Mouse (Mus musculus): ENCODE results near the gene Gm42906.

Gene Gm42906

DNA sequence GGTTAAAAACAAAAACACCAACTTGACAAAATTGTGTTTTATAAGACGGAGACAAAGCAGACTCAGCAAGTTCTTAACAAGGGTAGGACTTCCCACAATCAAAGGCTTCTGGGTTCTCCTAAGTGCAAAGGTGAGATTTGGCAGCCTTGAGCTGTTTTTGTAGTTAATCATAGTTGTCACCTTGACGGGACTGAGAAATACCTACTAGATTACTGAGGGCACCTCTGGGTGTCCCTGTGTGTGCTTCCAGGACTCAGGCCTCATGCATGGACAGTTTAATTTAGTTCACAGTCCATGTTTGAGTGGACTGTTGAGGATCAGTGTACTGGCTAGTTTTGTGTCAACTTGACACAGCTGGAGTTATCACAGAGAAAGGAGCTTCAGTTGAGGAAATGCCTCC, 403.5 kb downstream of the Gm42906 start:
- DNase-seq (ENCODE audit: low spot score in 2 of 2): no peak

DNA sequence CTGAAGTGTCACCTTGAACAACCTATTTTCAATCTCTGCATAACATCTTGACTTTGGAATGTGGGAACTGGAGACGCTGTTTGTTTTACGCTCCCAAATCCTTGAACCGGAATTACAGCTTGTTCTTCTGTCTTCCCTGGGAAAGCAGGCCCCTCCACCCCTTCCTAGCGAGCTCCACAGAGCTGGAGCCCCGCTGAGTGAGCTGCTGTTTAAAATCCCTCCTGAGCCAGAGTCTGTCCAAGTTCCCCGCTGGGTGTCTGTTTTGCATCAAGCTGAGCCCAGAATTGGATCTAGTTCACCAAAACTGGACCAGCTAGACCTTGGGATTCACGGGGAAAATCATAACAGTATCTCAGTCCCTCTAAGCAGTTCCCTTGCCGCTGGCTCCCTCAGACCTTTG, 404.5 kb downstream of the Gm42906 start:
- DNase-seq (ENCODE audit: low spot score in 2 of 2): no peak

DNA sequence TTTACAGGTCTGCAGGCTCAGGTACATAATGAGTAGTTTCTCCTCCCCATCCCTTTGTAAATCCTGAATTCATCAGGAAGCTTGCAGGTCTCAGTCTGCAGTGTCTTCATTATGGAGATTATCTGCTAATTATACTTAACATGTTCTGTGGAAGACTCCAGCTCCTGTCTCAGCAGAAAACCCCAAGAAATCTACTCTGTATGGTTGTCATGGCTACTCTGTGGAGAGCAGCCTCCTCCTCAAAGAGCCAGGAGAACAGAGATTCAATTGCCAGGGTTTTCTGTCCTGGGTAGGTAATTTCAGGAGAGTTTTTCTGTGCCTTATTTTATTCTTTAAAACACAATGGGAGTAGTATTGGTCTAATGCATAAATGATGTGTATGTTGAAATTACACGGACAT, 405.0 kb downstream of the Gm42906 start:
- no peak for DNase-seq (ENCODE audit: low spot score in 2 of 2)

DNA sequence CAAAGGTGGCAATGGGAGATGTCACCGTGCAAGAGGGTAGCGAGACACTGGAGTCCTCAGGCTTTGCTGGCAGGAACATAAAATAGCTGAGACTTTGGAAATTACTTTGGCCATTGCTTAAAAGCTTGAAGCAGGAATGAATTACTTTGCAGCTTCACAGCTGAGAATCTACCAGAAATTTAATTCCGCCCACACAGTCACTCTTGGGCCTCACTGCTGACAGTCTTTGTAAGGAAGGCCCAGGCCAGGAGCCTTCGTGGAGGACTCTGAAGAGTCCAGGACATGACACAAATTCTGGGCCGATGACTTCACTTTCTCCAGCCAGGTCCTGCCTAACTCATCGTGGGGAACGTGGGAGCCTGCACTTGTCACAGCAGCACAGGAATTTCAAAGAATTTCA, 405.9 kb downstream of the Gm42906 start:
- DNase-seq (ENCODE audit: low spot score in 2 of 2): no peak

DNA sequence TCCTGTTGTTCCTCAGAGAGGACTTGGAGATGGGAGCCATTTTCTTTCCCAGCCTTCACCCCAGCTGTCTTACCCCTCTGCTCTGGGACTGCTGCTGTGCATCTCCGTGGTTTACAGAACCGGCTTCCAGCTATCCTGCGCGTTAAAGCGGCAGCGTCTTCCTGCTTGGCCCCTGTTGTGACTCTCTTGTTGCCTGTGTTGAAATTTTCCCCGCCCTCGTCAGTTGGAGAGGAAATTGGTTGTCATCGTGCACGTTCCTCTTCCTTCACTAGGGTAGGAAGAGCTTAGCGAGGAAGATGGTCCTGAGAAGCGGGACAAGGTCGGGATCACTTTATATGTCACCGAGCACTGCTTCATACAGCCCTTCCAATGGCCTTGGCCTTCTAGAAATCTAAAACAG, 407.1 kb downstream of the Gm42906 start:
- DNase-seq (ENCODE audit: low spot score in 2 of 2): no peak

DNA sequence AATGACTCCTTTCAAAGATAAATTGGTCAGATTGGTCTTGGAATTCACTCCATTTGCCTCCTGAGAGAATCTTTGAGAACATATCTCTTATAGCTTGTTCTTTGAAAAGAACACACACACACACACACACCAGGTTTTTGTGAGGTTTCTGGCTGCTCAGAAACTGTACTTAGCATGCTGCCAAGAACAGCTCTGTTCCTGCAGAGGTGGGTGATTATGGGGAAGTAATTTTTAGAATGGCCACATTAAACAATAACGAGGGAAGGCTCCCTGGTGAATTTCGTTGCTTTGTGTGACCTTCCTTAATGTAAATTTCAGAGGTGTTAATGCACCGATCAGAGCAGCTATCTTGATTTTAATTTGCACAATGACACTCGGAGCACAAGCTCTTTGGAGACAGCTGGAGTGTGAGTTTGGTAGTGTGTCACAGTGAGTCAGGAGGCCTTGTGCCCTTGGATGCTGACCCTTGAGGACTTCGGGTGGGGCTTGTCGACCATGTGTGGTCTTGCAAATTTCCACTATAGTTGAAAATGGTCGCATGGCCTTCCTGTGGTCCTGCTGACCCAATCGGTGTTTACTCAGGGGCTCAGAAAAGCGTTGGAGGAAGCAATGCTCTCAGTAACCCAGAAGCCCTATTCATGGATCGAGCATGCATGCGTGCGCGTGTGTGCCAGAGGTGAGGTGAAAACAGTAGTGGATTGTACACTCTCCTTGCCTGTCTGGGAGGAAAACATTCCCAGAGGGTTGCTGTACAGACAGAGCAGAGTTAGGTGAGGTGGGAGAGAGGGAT, 407.7 kb downstream of the Gm42906 start:
- DNase-seq (ENCODE audit: low spot score in 2 of 2): no peak

DNA sequence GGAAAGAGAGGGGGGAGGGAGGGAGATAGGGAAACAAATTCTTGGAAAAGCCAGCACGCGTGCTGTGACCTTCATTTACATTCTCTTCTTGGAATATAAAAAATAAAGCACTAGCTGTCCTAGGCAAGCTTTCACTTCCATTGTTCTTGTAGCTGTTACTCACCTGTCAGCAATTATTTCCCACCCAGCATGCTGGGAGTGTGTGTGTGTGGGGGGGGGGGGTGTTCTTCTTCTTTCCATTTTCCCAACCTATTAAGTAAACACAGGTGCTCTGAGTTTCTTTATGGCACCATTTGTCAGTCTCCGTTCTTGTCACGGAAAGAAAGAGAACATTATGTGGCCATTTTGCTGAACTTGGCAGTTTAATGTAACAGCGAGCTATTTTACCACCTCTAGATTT, 409.0 kb downstream of the Gm42906 start:
- no peak for DNase-seq (ENCODE audit: low spot score in 2 of 2)

DNA sequence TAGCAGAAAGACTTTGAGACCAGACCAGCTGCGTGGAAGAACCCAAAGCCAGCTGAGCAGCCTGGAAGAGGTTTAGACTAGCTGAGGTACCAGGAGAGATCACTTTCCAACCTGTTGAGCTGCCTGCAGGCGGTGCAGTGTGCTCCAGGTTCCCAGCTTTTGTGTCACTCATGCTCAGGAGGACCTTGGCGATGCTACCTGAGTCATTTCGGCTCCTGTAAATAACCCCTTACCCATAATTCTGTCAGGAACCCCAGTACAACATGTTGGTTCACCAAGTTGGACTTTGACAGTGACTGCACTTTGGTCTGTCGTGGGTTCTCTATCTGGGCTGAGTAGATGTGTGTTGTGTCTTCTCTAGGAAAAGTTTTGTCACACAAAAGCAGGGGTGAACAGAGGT, 409.5 kb downstream of the Gm42906 start:
- no peak for DNase-seq (ENCODE audit: low spot score in 2 of 2)

Data from spleen, postnatal 4 days (tissue).